Mouse (Mus musculus) CD4-positive naive resting alpha-beta T cell, adult 57 days (primary cell): ENCODE data around the gene Hdgfl3. TPM values are rescaled to one million over a fixed set of nuclear protein-coding genes. Genes with fewer than 3 reads are reported as not detected.

Experiments used
- total RNA-seq: library from RNA; stranded (reverse); gene quantifications from one replicate; pipeline ENCODE4 v1.2.4, GENCODE M21; 2023

Gene Hdgfl3
- total RNA-seq, result 21.9 TPM

GRCm38 (mm10) chr7:81934267-81934745 lies at the start of gene Hdgfl3:
Gene Hdgfl3 (minus strand): TSS chr7:81934473.

DNA sequence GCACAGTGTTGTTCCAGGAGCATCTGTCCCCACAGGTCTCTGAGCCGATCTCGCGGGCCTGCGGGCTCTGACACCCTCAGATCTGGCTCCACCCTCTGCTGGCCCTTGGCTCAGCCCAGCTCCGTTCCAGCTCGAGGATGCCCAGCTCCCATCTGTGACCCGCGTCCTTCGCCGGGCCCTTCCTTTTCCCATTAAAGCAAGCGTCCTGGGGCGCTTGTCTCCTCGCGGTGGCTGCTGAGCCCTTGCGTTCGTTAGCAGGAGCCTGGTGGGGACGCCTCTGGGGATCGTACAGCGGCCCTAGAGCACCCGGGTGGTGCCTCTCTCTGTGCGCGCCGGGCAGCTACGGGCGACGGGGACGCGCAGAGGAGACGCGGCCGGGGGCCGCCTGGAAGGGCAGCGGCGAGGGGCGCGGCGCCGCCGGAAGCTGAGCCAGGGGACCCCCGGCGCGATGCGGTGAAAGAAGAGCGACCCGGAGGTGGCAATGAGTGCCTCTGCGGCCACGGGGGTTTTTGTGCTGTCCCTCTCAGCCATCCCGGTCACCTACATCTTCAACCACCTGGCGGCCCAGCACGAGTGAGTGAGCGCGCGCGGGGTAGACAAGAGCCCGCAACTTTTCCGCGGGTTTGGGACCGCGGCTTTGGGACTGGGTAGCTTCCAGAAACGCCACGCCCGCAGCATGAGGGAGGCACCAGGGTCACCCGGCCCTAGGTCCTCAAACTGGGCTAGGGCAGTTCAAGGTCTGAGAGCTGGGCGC lies 75.1 kb downstream of the Hdgfl3 start, which contains the start of gene Tm6sf1:
Tm6sf1 (plus strand) TSS at position 34 of the 754 bp plus-strand sequence.

GRCm38 (mm10) chr7:81855694-81856093 lies 78.6 kb downstream of the Hdgfl3 start, which contains the start of gene Gm10160:
Gene Gm10160 (minus strand): TSS chr7:81855794.

Other genes with a start within 250 kb of the Hdgfl3 start
- not detected for gene Homer2, start 226.9 kb downstream of the Hdgfl3 start, total RNA-seq
- 55.2 TPM for gene Ramac, start 171.5 kb downstream of the Hdgfl3 start, total RNA-seq
- 29.5 TPM for gene 3110040N11Rik, start 145.0 kb downstream of the Hdgfl3 start, total RNA-seq
- gene Btbd1, start 105.0 kb downstream of the Hdgfl3 start, total RNA-seq, result 52.8 TPM
- not detected for gene Gm10160, start 78.7 kb downstream of the Hdgfl3 start, total RNA-seq
- 20.6 TPM for gene Tm6sf1, start 75.5 kb downstream of the Hdgfl3 start, total RNA-seq
- 0.50 TPM for gene Bnc1, start 57.8 kb upstream of the Hdgfl3 start, total RNA-seq
- not detected for gene Sh3gl3, start 239.4 kb upstream of the Hdgfl3 start, total RNA-seq